7 mouse cellular contexts compared by ENCODE assay signal in the genomic region with DNA sequence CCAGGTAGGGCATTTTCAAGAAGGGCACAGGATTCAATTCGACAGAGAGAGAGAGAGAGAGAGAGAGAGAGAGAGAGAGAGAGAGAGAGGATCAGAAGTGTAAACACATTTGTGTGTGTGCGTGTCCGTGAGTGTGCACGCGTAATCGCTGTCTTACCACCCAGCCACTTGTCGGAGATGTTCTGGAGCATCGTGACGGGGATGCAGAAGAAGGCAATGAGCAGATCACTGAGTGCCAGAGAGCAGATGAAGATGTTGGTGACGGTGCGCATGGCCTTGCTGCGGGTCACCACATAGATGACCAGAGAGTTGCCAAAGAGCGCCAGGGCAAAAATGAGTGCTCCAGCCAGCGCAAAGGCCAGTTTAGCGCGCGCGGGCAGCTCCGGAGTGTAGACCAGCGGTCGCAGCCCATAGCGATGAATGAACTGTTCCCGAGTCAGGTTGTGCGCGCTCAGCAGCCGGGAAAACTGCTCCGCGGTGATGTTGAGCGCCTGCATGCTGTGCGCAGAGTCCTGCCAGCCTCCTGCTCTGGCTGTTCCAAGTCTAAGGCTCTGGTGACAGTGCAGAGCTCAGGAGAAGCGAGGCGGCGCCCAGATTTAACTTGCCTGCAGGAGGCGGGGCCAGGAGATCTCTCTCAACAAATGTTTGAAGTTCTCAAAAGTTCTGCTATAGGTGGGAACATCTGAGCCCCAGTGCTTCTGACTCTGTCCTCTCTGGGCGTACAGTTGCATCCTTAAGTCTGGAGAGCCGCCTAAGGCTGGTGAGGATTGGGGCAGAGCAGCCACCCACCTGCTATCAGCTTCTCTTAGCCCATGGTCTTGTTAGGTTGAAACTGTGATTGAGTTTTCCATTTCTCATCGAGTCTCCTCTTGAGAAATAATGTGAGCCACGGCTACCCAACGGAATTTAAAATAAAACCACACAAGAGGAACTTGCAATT. TPM values are rescaled to one million over a fixed set of nuclear protein-coding genes. Genes with fewer than 3 reads are reported as not detected.
DNase-seq lines count a peak whose midpoint lies in the region; ATAC-seq lines count a peak whose summit lies in the region.

A gene (minus strand): TSS at position 571 of the 940 bp plus-strand sequence.

- H3K4me2 ChIP-seq in embryonic facial prominence, embryonic 11.5 days (ENCODE audit: low read depth, low read length) = peak within 1 kb of the TSS; percentile 58
- H3K4me2 ChIP-seq in intestine, embryonic 14.5 days (ENCODE audit: low read length) = peak within 1 kb of the TSS; percentile 54
- H3K4me2 ChIP-seq in neural tube, embryonic 13.5 days = peak within 1 kb of the TSS; percentile 58

- H3K9me3 ChIP-seq in embryonic facial prominence, embryonic 11.5 days (replicated peaks; ENCODE audit: control insufficient read depth, low read length) = no peaks in the 10 kb centered on the region
- no peaks in the 10 kb centered on the region for H3K9me3 ChIP-seq in intestine, embryonic 14.5 days (ENCODE audit: control insufficient read depth, low read length)
- no peaks in the 10 kb centered on the region for H3K9me3 ChIP-seq in neural tube, embryonic 13.5 days

- peak within 1 kb of the TSS; percentile 26 for H3K4me3 ChIP-seq in embryonic facial prominence, embryonic 11.5 days (ENCODE audit: low read depth, low read length)
- H3K4me3 ChIP-seq in intestine, embryonic 14.5 days (ENCODE audit: low read depth, low read length) = peak within 1 kb of the TSS; percentile 29
- peak within 1 kb of the TSS; percentile 31 for H3K4me3 ChIP-seq in neural tube, embryonic 13.5 days

- H3K27me3 ChIP-seq in embryonic facial prominence, embryonic 11.5 days (ENCODE audit: control insufficient read depth, insufficient read depth, low read length) = peaks cover 4% of the 10 kb centered on the region
- peaks cover 18% of the 10 kb centered on the region for H3K27me3 ChIP-seq in intestine, embryonic 14.5 days (replicated peaks; ENCODE audit: control insufficient read depth, insufficient read depth, low read length)
- H3K27me3 ChIP-seq in neural tube, embryonic 13.5 days = peaks cover 31% of the 10 kb centered on the region

- 10% methylated on average over 39 of the region's 39 CpGs for WGBS in embryonic facial prominence, embryonic 11.5 days
- WGBS in intestine, embryonic 14.5 days = 7% methylated on average over 39 of the region's 39 CpGs
- 10% methylated on average over 39 of the region's 39 CpGs for WGBS in neural tube, embryonic 13.5 days

- no peak within 1 kb of the TSS for H3K9ac ChIP-seq in embryonic facial prominence, embryonic 11.5 days (replicated peaks; ENCODE audit: low read length)
- H3K9ac ChIP-seq in intestine, embryonic 14.5 days (ENCODE audit: low read length) = no peak within 1 kb of the TSS
- no peak within 1 kb of the TSS for H3K9ac ChIP-seq in neural tube, embryonic 13.5 days

- ATAC-seq in embryonic facial prominence, embryonic 11.5 days (replicated peaks; ENCODE audit: insufficient number of reproducible peaks, low FRiP score, low TSS enrichment, low read depth) = no peak
- no peak for ATAC-seq in intestine, embryonic 14.5 days (replicated peaks; ENCODE audit: low FRiP score, low TSS enrichment, low read depth)
- ATAC-seq in neural tube, embryonic 13.5 days (ENCODE audit: low read depth) = peak; percentile 53; the same call in 1 of the 2 replicates
- ATAC-seq in megakaryocyte, adult 5-6 weeks (ENCODE audit: poor library complexity, severe bottlenecking) = no peak
- no peak for ATAC-seq in cerebellum, adult (ENCODE audit: insufficient number of reproducible peaks, low FRiP score, low TSS enrichment)

- H3K4me1 ChIP-seq in embryonic facial prominence, embryonic 11.5 days (ENCODE audit: control insufficient read depth, insufficient read depth, low read length) = no peaks in the 10 kb centered on the region
- no peaks in the 10 kb centered on the region for H3K4me1 ChIP-seq in intestine, embryonic 14.5 days (replicated peaks; ENCODE audit: control insufficient read depth, insufficient read depth, low read length)
- H3K4me1 ChIP-seq in neural tube, embryonic 13.5 days (replicated peaks) = peaks cover 10% of the 10 kb centered on the region

- H3K27ac ChIP-seq in embryonic facial prominence, embryonic 11.5 days (replicated peaks; ENCODE audit: low read depth, low read length) = no peak within 1 kb of the TSS
- no peak within 1 kb of the TSS for H3K27ac ChIP-seq in intestine, embryonic 14.5 days (ENCODE audit: low read depth)
- no peak within 1 kb of the TSS for H3K27ac ChIP-seq in neural tube, embryonic 13.5 days (replicated peaks)

- H3K36me3 ChIP-seq in embryonic facial prominence, embryonic 11.5 days (replicated peaks; ENCODE audit: control insufficient read depth, insufficient read depth, low read depth, low read length) = no peaks in the 10 kb centered on the region
- no peaks in the 10 kb centered on the region for H3K36me3 ChIP-seq in intestine, embryonic 14.5 days (ENCODE audit: control insufficient read depth, insufficient read depth, low read length)
- no peaks in the 10 kb centered on the region for H3K36me3 ChIP-seq in neural tube, embryonic 13.5 days

- peak; percentile 50 to 52 for DNase-seq in left cerebral cortex, adult 18-20 months (ENCODE audit: low spot score in 2 of 2)
- no peak for DNase-seq in left cerebral cortex, adult 11 months (ENCODE audit: low spot score)
- DNase-seq in embryonic facial prominence, embryonic 11.5 days (ENCODE audit: low spot score) = peak; percentile 49
- peak; percentile 57 for DNase-seq in intestine, embryonic 14.5 days (ENCODE audit: low spot score)

RNA-seq across cellular contexts. Expression of the gene that starts here (rescaled TPM):
- 1 to 10 TPM; 4.7 to 5.5 TPM for total RNA-seq in left cerebral cortex, adult 18-20 months (2021)
- polyA plus RNA-seq in embryonic facial prominence, embryonic 11.5 days (2014; fragmentation: Nextera tagmentation; extraction: Ambion mirVana) = not detected in 2 replicates
- 0.35 TPM in 1 of 2 replicates, not detected in the other for polyA plus RNA-seq in intestine, embryonic 14.5 days (2014; fragmentation: Nextera tagmentation; extraction: Ambion mirVana)
- 0.47 and 0.59 TPM in 2 replicates for polyA plus RNA-seq in neural tube, embryonic 13.5 days (2015; fragmentation: Nextera tagmentation; extraction: Ambion mirVana)
- not detected in 2 replicates for total RNA-seq in megakaryocyte, adult 5-6 weeks (2015)
- total RNA-seq in megakaryocyte, adult 5-6 weeks (2017) = 0.11 TPM in 1 of 2 replicates, not detected in the other

Comparison
In these comparisons a context has a peak if more than half of its experiments do, and no peak if none do; other contexts are left out.
1. RNA of the gene that starts here (total RNA-seq): 4.7 to 5.5 TPM in left cerebral cortex, adult 18-20 months; 0.11 TPM in megakaryocyte, adult 5-6 weeks; every median in the first group is over 4 times any median in the second.
2. Peak in DNase-seq, H3K4me3 ChIP-seq and H3K4me2 ChIP-seq in embryonic facial prominence, embryonic 11.5 days; RNA of the gene not detected or under 1 TPM.
3. Peak in DNase-seq, H3K4me3 ChIP-seq and H3K4me2 ChIP-seq in intestine, embryonic 14.5 days; RNA of the gene not detected or under 1 TPM.
4. Peak in ATAC-seq, H3K4me3 ChIP-seq and H3K4me2 ChIP-seq in neural tube, embryonic 13.5 days; RNA of the gene not detected or under 1 TPM.
5. Peak in every context shown above with its lines, with median percentiles within 50 percentile points of each other: H3K4me2 ChIP-seq and H3K4me3 ChIP-seq.